Mouse (Mus musculus): ENCODE data around the gene Piezo1.
"Not testable (repeated sequence)": the region's sequence is repeated elsewhere in the genome, so short reads cannot be mapped to it uniquely, and the experiment has no call there.

Piezo1 gene

GRCm38 (mm10) chr8:122551265-122552051 lies at the start of gene Piezo1:
TSS of gene Piezo1 (minus strand) at chr8:122551329.
- DNase-seq (ENCODE audit: low spot score) = peak; percentile 84

GRCm38 (mm10) chr8:122600666-122601065 lies 49.5 kb upstream of the Piezo1 start:
- DNase-seq (ENCODE audit: low spot score) = no peak

- DNase-seq (ENCODE audit: low spot score) = no peak
Observed at GRCm38 (mm10) chr8:122596031-122596430, 44.9 kb upstream of the Piezo1 start.

GRCm38 (mm10) chr8:122593783-122594507 lies 42.8 kb upstream of the Piezo1 start:
- DNase-seq (ENCODE audit: low spot score) = no peak

- no peak for DNase-seq (ENCODE audit: low spot score)
Observed at GRCm38 (mm10) chr8:122593240-122593639, 42.1 kb upstream of the Piezo1 start.

- no peak for DNase-seq (ENCODE audit: low spot score)
Observed at GRCm38 (mm10) chr8:122586749-122587148, 35.6 kb upstream of the Piezo1 start.

- no peak for DNase-seq (ENCODE audit: low spot score)
Observed at GRCm38 (mm10) chr8:122586171-122586570, 35.0 kb upstream of the Piezo1 start.

GRCm38 (mm10) chr8:122585411-122585891 lies 34.3 kb upstream of the Piezo1 start:
- DNase-seq (ENCODE audit: low spot score) = no peak

GRCm38 (mm10) chr8:122584981-122585380 lies 33.9 kb upstream of the Piezo1 start:
- DNase-seq (ENCODE audit: low spot score) = no peak

- DNase-seq (ENCODE audit: low spot score) = no peak
Observed at GRCm38 (mm10) chr8:122580926-122581325, 29.8 kb upstream of the Piezo1 start.

GRCm38 (mm10) chr8:122579196-122579595 lies 28.1 kb upstream of the Piezo1 start:
- no peak for DNase-seq (ENCODE audit: low spot score)

GRCm38 (mm10) chr8:122577116-122577515 lies 26.0 kb upstream of the Piezo1 start:
- no peak for DNase-seq (ENCODE audit: low spot score)

GRCm38 (mm10) chr8:122576648-122577022 lies 25.5 kb upstream of the Piezo1 start, which contains the start of gene Aprt:
TSS of gene Aprt (minus strand) at chr8:122576909.
- DNase-seq (ENCODE audit: low spot score) = peak; percentile 93

- DNase-seq (ENCODE audit: low spot score) = no peak
Observed at GRCm38 (mm10) chr8:122575735-122576647, 24.9 kb upstream of the Piezo1 start.

- no peak for DNase-seq (ENCODE audit: low spot score)
Observed at GRCm38 (mm10) chr8:122575286-122575685, 24.2 kb upstream of the Piezo1 start.

- no peak for DNase-seq (ENCODE audit: low spot score)
Observed at GRCm38 (mm10) chr8:122574667-122575251, 23.6 kb upstream of the Piezo1 start.

- DNase-seq (ENCODE audit: low spot score) = no peak
Observed at GRCm38 (mm10) chr8:122574264-122574663, 23.1 kb upstream of the Piezo1 start.

GRCm38 (mm10) chr8:122573577-122573976 lies 22.4 kb upstream of the Piezo1 start:
- no peak for DNase-seq (ENCODE audit: low spot score)

- not testable (repeated sequence) for DNase-seq (ENCODE audit: low spot score)
Observed at GRCm38 (mm10) chr8:122573176-122573575, 22.0 kb upstream of the Piezo1 start.

GRCm38 (mm10) chr8:122572751-122573150 lies 21.6 kb upstream of the Piezo1 start:
- DNase-seq (ENCODE audit: low spot score) = no peak

GRCm38 (mm10) chr8:122571750-122572267 lies 20.7 kb upstream of the Piezo1 start:
- DNase-seq (ENCODE audit: low spot score) = no peak

Measured in layer of hippocampus, adult 11-12 months (tissue).